Mouse (Mus musculus): Measurements from ENCODE around the gene Raet1e. TPM values are rescaled to one million over a fixed set of nuclear protein-coding genes. Genes with fewer than 3 reads are reported as not detected.

Gene Raet1e
- total and polyA plus RNA-seq, 3 experiments, result 0.64 to 1.2 (median 0.85) TPM

- Histone ChIP-seq H3K27me3 (replicated peaks) (no peaks in the 10 kb centered on the region), H3K9me3 (replicated peaks; ENCODE audit: low read length) (no peaks in the 10 kb centered on the region), H3K79me2 (replicated peaks; ENCODE audit: control insufficient read depth, extremely low read depth, insufficient read depth, poor library complexity, severe bottlenecking) (no peaks in the 10 kb centered on the region), H3K36me3 (replicated peaks in 1 of 2; ENCODE audit: control insufficient read depth in 1 of 2, insufficient read depth in 1 of 2, low read length in 1 of 2) (peaks cover 0 to 23% of the 10 kb centered on the region in 2 experiments), H3K4me3 (replicated peaks in 1 of 3; ENCODE audit: low read depth in 2 of 3, low read length in 2 of 3, poor library complexity in 1 of 3) (no peak overlapping the region), H3K9ac (ENCODE audit: insufficient read depth, low read depth) (no peak overlapping the region), H3K4me2 (ENCODE audit: insufficient read depth, low read depth, poor library complexity, severe bottlenecking) (peak overlapping the region; percentile 51), H3K27ac (ENCODE audit: insufficient read depth, low read depth) (0 out of 2 replicates have a peak overlapping the region, but pooled peaks have one; percentile 39), H3K4me1 (ENCODE audit: control insufficient read depth in 1 of 2, insufficient read depth in 2 of 2) (peaks cover 9 to 40% of the 10 kb centered on the region in 2 experiments; a peak in 3 of 4 replicates)
- dilution Hi-C loops (cut with MboI; ENCODE audit: extremely low pct_ligation_motif_present, extremely low pct_unique_long_range_greater_than_20kb, low sequenced_read_pairs), result no loop called here
- peak; percentile 78 for DNase-seq (ENCODE audit: extremely low read depth)
- TF ChIP-seq RAD21 (IDR thresholded peaks at IDR 0.05; ENCODE audit: low read depth, low read length), result no peak
- no peak for TF ChIP-seq ZNF384 (IDR thresholded peaks at IDR 0.05; ENCODE audit: low read depth, low read length)
- TF ChIP-seq ELF1 (IDR thresholded peaks at IDR 0.05; ENCODE audit: low read depth, low read length), result 0 out of 2 replicates have a peak, but pooled peaks have one; percentile 22
- TF ChIP-seq ETS1 (conservative IDR thresholded peaks at IDR 0.05; ENCODE audit: low read depth, low read length), result no peak
- peak; percentile 78 for TF ChIP-seq IRF4 (IDR thresholded peaks at IDR 0.05; ENCODE audit: low read depth, low read length)
- TF ChIP-seq EP300 (IDR thresholded peaks at IDR 0.05; ENCODE audit: low read length), result peak; percentile 79; the same call in 1 of the 2 replicates
- no peak for TF ChIP-seq ZC3H11A (IDR thresholded peaks at IDR 0.05; ENCODE audit: low read depth, low read length)
- peak; percentile 5; the same call in 1 of the 2 replicates for TF ChIP-seq JUND (conservative IDR thresholded peaks at IDR 0.05; ENCODE audit: low read depth, low read length)
- TF ChIP-seq MEF2A (IDR thresholded peaks at IDR 0.05; ENCODE audit: borderline replicate concordance, low read depth, low read length), result 0 out of 2 replicates have a peak, but pooled peaks have one; percentile 14
- 0 out of 2 replicates have a peak, but pooled peaks have one; percentile 16 for TF ChIP-seq TBP (conservative IDR thresholded peaks at IDR 0.05; ENCODE audit: low read depth, low read length)
- in situ Hi-C loops (cut with MboI; ENCODE audit: low pct_ligation_motif_present, low pct_unique_long_range_greater_than_20kb, low sequenced_read_pairs), result no loop called here
These were observed 124.4 kb downstream of the Raet1e start for GRCm38 (mm10) chr10:22282816-22283215.

- H3K9ac ChIP-seq (ENCODE audit: insufficient read depth, low read depth), result no peak overlapping the region
- H3K27me3 ChIP-seq (replicated peaks), result no peaks in the 10 kb centered on the region
- dilution Hi-C loops (cut with MboI; ENCODE audit: extremely low pct_ligation_motif_present, extremely low pct_unique_long_range_greater_than_20kb, low sequenced_read_pairs), result no loop called here
- no peak overlapping the region for H3K4me3 ChIP-seq (replicated peaks in 1 of 3; ENCODE audit: low read depth in 2 of 3, low read length in 2 of 3, poor library complexity in 1 of 3)
- no peaks in the 10 kb centered on the region for H3K9me3 ChIP-seq (replicated peaks; ENCODE audit: low read length)
- TF ChIP-seq BHLHE40 (IDR thresholded peaks at IDR 0.05; ENCODE audit: low read depth, low read length) (peak; percentile 73), POLR2AphosphoS2 (IDR thresholded peaks at IDR 0.05; ENCODE audit: low read depth, low read length) (no peak), ZNF384 (IDR thresholded peaks at IDR 0.05; ENCODE audit: low read depth, low read length) (peak; percentile 78)
- H3K4me2 ChIP-seq (ENCODE audit: insufficient read depth, low read depth, poor library complexity, severe bottlenecking), result no peak overlapping the region
- in situ Hi-C loops (cut with MboI; ENCODE audit: low pct_ligation_motif_present, low pct_unique_long_range_greater_than_20kb, low sequenced_read_pairs), result no loop called here
- DNase-seq (ENCODE audit: extremely low read depth), result no peak
- no peak overlapping the region for H3K27ac ChIP-seq (ENCODE audit: insufficient read depth, low read depth)
- peaks cover 6 to 55% of the 10 kb centered on the region in 2 experiments for H3K36me3 ChIP-seq (replicated peaks in 1 of 2; ENCODE audit: control insufficient read depth in 1 of 2, insufficient read depth in 1 of 2, low read length in 1 of 2)
- peaks cover 11 to 80% of the 10 kb centered on the region in 2 experiments for H3K4me1 ChIP-seq (ENCODE audit: control insufficient read depth in 1 of 2, insufficient read depth in 2 of 2)
- no peaks in the 10 kb centered on the region for H3K79me2 ChIP-seq (replicated peaks; ENCODE audit: control insufficient read depth, extremely low read depth, insufficient read depth, poor library complexity, severe bottlenecking)
These were observed 137.3 kb downstream of the Raet1e start for GRCm38 (mm10) chr10:22295676-22296075.

Data from CH12.LX (cell line).